Mouse (Mus musculus): ENCODE measurements around the gene Klhdc9. TPM values are rescaled to one million over a fixed set of nuclear protein-coding genes. Genes with fewer than 3 reads are reported as not detected.

The Klhdc9 gene
- polyA plus RNA-seq, 1 experiment from 2014 or later: 2.3 TPM

GRCm38 (mm10) chr1:171348665-171349064, 11.9 kb downstream of the Klhdc9 start:
- H3K27me3 ChIP-seq (ENCODE audit: control insufficient read depth, insufficient read depth, low read length): no peaks in the 10 kb centered on the region
- H3K4me1 ChIP-seq (ENCODE audit: control insufficient read depth, insufficient read depth, low read length): peaks cover 3% of the 10 kb centered on the region; the same call in 1 of the 2 replicates
- no peak overlapping the region for H3K4me3 ChIP-seq (ENCODE audit: low read depth, low read length)
- no peaks in the 10 kb centered on the region for H3K36me3 ChIP-seq (ENCODE audit: control insufficient read depth, insufficient read depth, low read length)
- WGBS: 95% methylated on average over 3 of the region's 3 CpGs
- H3K4me2 ChIP-seq (ENCODE audit: low read depth, severe bottlenecking): no peak overlapping the region
- H3K9me3 ChIP-seq (ENCODE audit: control insufficient read depth, low read length): no peaks in the 10 kb centered on the region
- H3K9ac ChIP-seq (ENCODE audit: low read length): no peak overlapping the region
- DNase-seq (ENCODE audit: low spot score) (no peak), ATAC-seq (ENCODE audit: insufficient number of reproducible peaks, low FRiP score, low TSS enrichment, low read depth) (no peak)
- H3K27ac ChIP-seq (replicated peaks; ENCODE audit: low read depth, low read length): no peak overlapping the region

- ATAC-seq (ENCODE audit: insufficient number of reproducible peaks, low FRiP score, low TSS enrichment, low read depth) (peak; percentile 10; the same call in 1 of the 2 replicates), DNase-seq (ENCODE audit: low spot score) (no peak)
- Histone ChIP-seq H3K27me3 (ENCODE audit: control insufficient read depth, insufficient read depth, low read length) (no peaks in the 10 kb centered on the region), H3K4me1 (ENCODE audit: control insufficient read depth, insufficient read depth, low read length) (peaks cover 3% of the 10 kb centered on the region; the same call in 1 of the 2 replicates), H3K9ac (ENCODE audit: low read length) (peak overlapping the region; percentile 86), H3K36me3 (ENCODE audit: control insufficient read depth, insufficient read depth, low read length) (peaks cover 10% of the 10 kb centered on the region), H3K9me3 (ENCODE audit: control insufficient read depth, low read length) (no peaks in the 10 kb centered on the region), H3K27ac (replicated peaks; ENCODE audit: low read depth, low read length) (no peak overlapping the region), H3K4me3 (ENCODE audit: low read depth, low read length) (peak overlapping the region; percentile 88), H3K4me2 (ENCODE audit: low read depth, severe bottlenecking) (peak overlapping the region; percentile 73)
- WGBS: under 1% methylated on average over 14 of the region's 14 CpGs
Measured at GRCm38 (mm10) chr1:171346095-171346450, 14.5 kb downstream of the Klhdc9 start.

DNA sequence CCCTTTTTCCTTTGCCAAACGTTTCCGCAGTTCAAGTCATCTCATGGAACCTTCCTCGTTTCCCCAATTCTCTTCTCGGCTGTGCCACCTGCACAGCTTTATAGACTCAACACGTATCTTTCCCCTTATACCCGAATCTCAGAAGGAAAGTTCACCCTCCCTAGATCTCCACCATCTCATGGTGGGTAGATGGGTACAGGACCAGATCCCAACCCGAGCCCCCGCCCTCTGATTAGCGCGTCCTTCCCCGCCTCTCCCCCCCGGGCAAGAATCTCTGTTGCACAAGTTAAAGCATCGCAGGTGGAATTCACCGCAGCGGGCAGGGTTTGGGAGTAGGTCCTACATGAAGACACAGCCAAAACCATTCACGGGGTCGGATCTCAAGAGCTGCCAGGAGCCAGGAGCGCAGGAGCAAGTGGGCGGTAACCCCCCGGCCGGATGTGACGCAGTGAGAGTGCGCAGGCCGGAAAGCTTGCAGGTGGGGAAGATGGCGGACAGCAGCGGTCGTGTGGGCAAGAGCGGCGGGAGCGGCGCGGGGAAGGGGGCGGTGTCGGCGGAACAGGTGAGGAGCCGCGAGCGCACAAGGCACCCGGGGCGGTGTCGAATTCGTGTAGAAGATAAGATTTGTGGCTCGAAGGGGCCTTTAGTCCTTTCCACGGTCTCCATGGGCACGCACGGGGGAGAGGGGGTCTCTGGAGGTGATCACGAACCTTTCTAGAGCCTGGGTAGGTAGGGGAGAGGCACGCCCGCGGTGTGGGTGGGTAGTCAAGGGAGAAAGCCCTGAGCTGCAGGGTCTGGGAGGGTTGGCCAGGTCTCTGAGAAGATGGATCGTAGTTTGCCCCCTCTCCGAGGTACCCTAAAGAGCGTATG, 15.1 kb downstream of the Klhdc9 start, which contains the start of the genes Nit1 and Pfdn2:
TSS of gene Nit1 (minus strand) at position 422 of the 870 bp plus-strand sequence.
TSS of gene Pfdn2 (plus strand) at position 446 of the 870 bp plus-strand sequence.
- DNase-seq (ENCODE audit: low spot score) (peak; percentile 96), ATAC-seq (ENCODE audit: insufficient number of reproducible peaks, low FRiP score, low TSS enrichment, low read depth) (peak; percentile 92)
- no peaks in the 10 kb centered on the region for H3K9me3 ChIP-seq (ENCODE audit: control insufficient read depth, low read length)
- H3K36me3 ChIP-seq (ENCODE audit: control insufficient read depth, insufficient read depth, low read length): peaks cover 11% of the 10 kb centered on the region
- H3K4me3 ChIP-seq (ENCODE audit: low read depth, low read length): peak within 1 kb of the TSS; percentile 88
- WGBS: 2% methylated on average over 53 of the region's 53 CpGs
- peak within 1 kb of the TSS; percentile 8; the same call in 1 of the 2 replicates for H3K27ac ChIP-seq (replicated peaks; ENCODE audit: low read depth, low read length)
- peaks cover 3% of the 10 kb centered on the region; the same call in 1 of the 2 replicates for H3K4me1 ChIP-seq (ENCODE audit: control insufficient read depth, insufficient read depth, low read length)
- no peaks in the 10 kb centered on the region for H3K27me3 ChIP-seq (ENCODE audit: control insufficient read depth, insufficient read depth, low read length)
- H3K9ac ChIP-seq (ENCODE audit: low read length): peak within 1 kb of the TSS; percentile 86
- peak within 1 kb of the TSS; percentile 73 for H3K4me2 ChIP-seq (ENCODE audit: low read depth, severe bottlenecking)

DNA sequence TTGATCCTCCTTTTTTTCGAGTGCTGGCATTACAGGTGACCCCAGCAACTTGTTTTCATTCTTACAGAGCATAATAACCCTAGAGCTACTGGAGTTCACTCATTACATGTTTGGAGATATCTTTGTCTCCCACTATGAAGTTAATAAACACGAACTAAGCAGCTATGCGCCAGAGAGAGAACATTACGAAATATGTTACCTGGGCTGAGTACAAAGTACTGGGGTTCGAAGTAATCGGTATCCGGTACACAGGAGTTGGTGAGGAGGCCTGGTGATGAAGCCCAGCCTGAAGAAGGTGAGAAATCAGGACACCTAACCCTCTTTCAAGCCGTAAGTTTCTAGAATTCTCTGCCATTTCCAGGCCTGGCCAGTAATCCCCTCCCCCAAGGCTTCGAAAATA, 15.9 kb downstream of the Klhdc9 start:
- no peak for DNase-seq (ENCODE audit: low spot score)
- no peak overlapping the region for H3K27ac ChIP-seq (replicated peaks; ENCODE audit: low read depth, low read length)
- H3K27me3 ChIP-seq (ENCODE audit: control insufficient read depth, insufficient read depth, low read length): no peaks in the 10 kb centered on the region
- H3K4me1 ChIP-seq (ENCODE audit: control insufficient read depth, insufficient read depth, low read length): peaks cover 3% of the 10 kb centered on the region; the same call in 1 of the 2 replicates
- H3K9ac ChIP-seq (ENCODE audit: low read length): no peak overlapping the region; the same call in 1 of the 2 replicates
- no peak for ATAC-seq (ENCODE audit: insufficient number of reproducible peaks, low FRiP score, low TSS enrichment, low read depth)
- WGBS: 78% methylated on average over 9 of the region's 9 CpGs
- H3K4me3 ChIP-seq (ENCODE audit: low read depth, low read length): peak overlapping the region; percentile 88
- no peaks in the 10 kb centered on the region for H3K9me3 ChIP-seq (ENCODE audit: control insufficient read depth, low read length)
- peak overlapping the region; percentile 73 for H3K4me2 ChIP-seq (ENCODE audit: low read depth, severe bottlenecking)
- H3K36me3 ChIP-seq (ENCODE audit: control insufficient read depth, insufficient read depth, low read length): peaks cover 14% of the 10 kb centered on the region

DNA sequence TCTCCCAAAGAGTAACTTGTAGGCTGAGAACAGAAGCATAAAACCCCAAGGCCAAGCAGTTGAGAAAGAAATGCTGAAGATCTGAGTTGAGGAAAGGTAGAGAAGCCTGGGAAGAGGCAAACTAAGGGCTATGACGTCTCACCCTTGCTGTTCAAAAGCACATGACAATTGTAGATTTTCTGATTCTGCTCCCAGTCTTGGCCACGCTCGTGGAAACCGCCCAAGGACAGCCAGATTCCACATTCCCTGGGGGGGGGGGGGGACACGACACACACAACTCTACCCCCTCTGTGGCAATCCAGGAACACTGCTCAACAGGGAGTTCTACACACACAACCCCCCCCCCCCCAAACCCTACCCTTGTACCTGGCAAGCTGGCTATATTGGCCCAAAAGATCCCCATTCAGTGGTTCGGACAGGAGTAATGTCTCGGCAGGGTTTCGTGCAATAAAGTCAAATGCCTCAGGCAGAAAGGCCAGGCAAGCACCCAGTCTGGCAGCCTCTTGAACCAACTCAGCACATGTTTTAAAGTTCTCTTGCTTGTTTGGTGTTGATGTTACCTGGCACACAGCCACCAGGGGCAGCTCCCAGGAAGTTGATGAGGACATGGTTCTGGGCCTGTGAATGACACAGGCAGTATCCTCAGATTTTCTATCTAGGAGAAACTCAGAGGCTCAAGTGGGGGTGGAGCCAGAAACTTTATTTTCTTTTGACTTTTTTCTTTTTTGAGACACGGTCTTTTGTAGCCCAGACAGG, 16.5 kb downstream of the Klhdc9 start:
- H3K36me3 ChIP-seq (ENCODE audit: control insufficient read depth, insufficient read depth, low read length): peaks cover 14% of the 10 kb centered on the region

DNA sequence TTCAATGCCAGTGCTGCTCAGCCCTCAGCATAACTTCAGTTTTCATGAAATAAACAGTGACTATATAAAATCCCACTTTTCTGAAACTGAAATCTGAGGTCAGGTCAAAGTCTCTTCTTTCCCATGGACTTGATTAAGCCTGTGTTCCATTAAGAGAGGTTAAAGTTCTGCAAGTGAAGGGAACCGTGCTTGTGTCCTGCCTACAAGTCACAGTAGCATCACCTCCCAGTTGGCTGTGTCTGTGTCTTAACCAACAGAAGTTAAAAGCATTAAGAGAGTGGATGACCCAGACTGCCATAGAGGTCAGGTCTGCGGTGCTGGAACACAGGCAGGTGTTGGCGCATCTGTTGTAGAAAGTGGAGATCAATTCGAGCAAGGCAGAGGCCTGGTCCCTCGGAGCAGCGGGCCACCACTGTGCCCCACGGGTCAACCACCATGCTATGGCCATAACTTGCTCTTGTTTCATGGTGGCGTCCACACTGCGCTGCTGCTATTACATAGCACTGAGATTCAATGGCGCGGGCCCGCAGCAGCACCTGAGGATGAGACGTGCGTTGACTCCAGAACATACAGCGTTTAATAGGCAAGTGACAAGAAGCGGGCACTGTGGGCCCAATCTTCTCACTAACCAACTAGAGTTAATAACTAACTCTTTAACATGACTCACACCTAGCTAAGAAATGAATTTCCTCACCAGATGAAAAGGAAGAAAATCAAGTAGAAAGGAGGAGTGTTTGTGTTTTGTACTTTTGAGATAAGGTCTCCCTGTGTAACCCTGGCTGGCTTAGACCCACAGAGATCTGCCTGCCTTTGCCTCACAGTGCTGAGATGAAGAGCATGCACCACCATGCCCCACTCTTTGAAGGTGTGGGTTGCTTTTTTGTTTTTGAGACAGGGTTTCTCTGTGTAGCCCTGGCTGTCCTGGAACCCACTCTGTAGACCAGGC, 18.1 kb downstream of the Klhdc9 start:
- Histone ChIP-seq H3K4me3 (ENCODE audit: low read depth, low read length) (no peak overlapping the region), H3K36me3 (ENCODE audit: control insufficient read depth, insufficient read depth, low read length) (peaks cover 22% of the 10 kb centered on the region), H3K4me1 (ENCODE audit: control insufficient read depth, insufficient read depth, low read length) (peaks cover 3% of the 10 kb centered on the region; the same call in 1 of the 2 replicates), H3K9me3 (ENCODE audit: control insufficient read depth, low read length) (no peaks in the 10 kb centered on the region), H3K9ac (ENCODE audit: low read length) (no peak overlapping the region), H3K27ac (replicated peaks; ENCODE audit: low read depth, low read length) (no peak overlapping the region), H3K27me3 (ENCODE audit: control insufficient read depth, insufficient read depth, low read length) (no peaks in the 10 kb centered on the region), H3K4me2 (ENCODE audit: low read depth, severe bottlenecking) (no peak overlapping the region)
- ATAC-seq (ENCODE audit: insufficient number of reproducible peaks, low FRiP score, low TSS enrichment, low read depth) (no peak), DNase-seq (ENCODE audit: low spot score) (no peak)
- WGBS: 94% methylated on average over 16 of the region's 16 CpGs

More for the DNA sequence above, 16.5 kb downstream of the Klhdc9 start:
- ATAC-seq (ENCODE audit: insufficient number of reproducible peaks, low FRiP score, low TSS enrichment, low read depth): 0 out of 2 replicates have a peak, but pooled peaks have one; percentile 10
- Histone ChIP-seq H3K9me3 (ENCODE audit: control insufficient read depth, low read length) (no peaks in the 10 kb centered on the region), H3K4me3 (ENCODE audit: low read depth, low read length) (peak overlapping the region; percentile 88; the same call in 1 of the 2 replicates), H3K27me3 (ENCODE audit: control insufficient read depth, insufficient read depth, low read length) (no peaks in the 10 kb centered on the region), H3K4me1 (ENCODE audit: control insufficient read depth, insufficient read depth, low read length) (peaks cover 3% of the 10 kb centered on the region; the same call in 1 of the 2 replicates), H3K4me2 (ENCODE audit: low read depth, severe bottlenecking) (no peak overlapping the region), H3K27ac (replicated peaks; ENCODE audit: low read depth, low read length) (no peak overlapping the region), H3K9ac (ENCODE audit: low read length) (no peak overlapping the region)
- 81% methylated on average over 9 of the region's 9 CpGs for WGBS
- peak; percentile 30 for DNase-seq (ENCODE audit: low spot score)

- peaks cover 15% of the 10 kb centered on the region for H3K4me1 ChIP-seq (ENCODE audit: control insufficient read depth, insufficient read depth, low read length)
- peak overlapping the region; percentile 98 for H3K27ac ChIP-seq (replicated peaks; ENCODE audit: low read depth, low read length)
- peak overlapping the region; percentile 76 for H3K4me3 ChIP-seq (ENCODE audit: low read depth, low read length)
- no peaks in the 10 kb centered on the region for H3K27me3 ChIP-seq (ENCODE audit: control insufficient read depth, insufficient read depth, low read length)
- peak overlapping the region; percentile 60 for H3K4me2 ChIP-seq (ENCODE audit: low read depth, severe bottlenecking)
- DNase-seq (ENCODE audit: low spot score) (no peak), ATAC-seq (ENCODE audit: insufficient number of reproducible peaks, low FRiP score, low TSS enrichment, low read depth) (no peak)
- H3K36me3 ChIP-seq (ENCODE audit: control insufficient read depth, insufficient read depth, low read length): peaks cover 3% of the 10 kb centered on the region; the same call in 1 of the 2 replicates
- H3K9ac ChIP-seq (ENCODE audit: low read length): peak overlapping the region; percentile 91
- no peaks in the 10 kb centered on the region for H3K9me3 ChIP-seq (ENCODE audit: control insufficient read depth, low read length)
- under 1% methylated on average over 4 of the region's 4 CpGs for WGBS
Measured at GRCm38 (mm10) chr1:171330216-171330560, 30.4 kb downstream of the Klhdc9 start.
